Mouse (Mus musculus) gastrocnemius, postnatal 4 days (tissue): Measurements from ENCODE around the gene Itk. TPM values are rescaled to one million over a fixed set of nuclear protein-coding genes. Genes with fewer than 3 reads are reported as not detected.
A peak's percentile ranks its signal among the peaks of the same experiment; 100 is the strongest.

Experiments used
- DNase-seq, 2 experiments: peaks; one replicate each; pipeline ENCODE4 v3.0.0; 2021 to 2022; ENCODE audit warnings: low spot score in 2 of 2, mixed read lengths in 2 of 2
- total RNA-seq, 2 experiments: library from RNA; stranded (reverse); gene quantifications; 2 replicates each; pipeline ENCODE4 v1.2.3; 2021

The Itk gene
- total RNA-seq, 2 experiments from 2014 or later: 0.22 to 0.23 TPM

DNA sequence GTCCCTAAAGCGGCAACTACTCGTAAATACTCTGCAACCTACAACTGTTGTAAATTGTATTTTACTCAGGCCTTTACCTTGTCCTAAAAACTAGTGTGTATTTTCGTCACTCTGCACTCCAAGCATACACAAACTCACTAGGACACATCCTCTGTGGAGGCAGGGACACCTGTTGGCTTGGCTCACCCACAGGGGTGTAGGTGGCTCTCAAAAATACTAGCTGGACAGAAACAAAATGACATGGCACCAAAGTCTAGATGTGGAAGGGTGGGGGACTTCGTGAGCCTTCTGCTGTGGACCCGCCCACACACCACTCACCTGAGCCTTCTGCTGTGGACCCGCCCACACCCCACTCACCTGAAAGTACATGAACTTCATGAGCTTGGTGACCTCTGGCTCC, 105.5 kb downstream of the Itk start:
- no peak for DNase-seq

DNA sequence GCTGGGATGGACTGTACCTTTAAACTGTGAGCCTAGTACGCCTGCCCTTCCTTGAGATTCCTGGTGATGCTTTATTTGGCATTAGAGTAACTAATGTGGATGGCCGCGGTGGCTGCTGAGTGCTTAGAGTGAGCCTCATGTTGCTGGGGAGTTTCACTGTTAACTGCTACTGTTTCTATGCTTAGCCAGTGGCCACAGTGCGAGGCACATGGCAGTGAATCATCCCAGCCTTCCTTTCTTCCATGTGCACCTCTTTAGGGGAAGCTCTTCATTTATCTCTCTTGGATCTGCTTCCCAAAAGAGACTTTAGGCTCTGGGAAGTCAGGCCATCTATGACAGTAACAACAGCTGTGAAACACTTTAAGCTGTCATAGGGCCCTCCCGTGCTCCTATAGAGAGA, 106.7 kb downstream of the Itk start:
- no peak for DNase-seq

- no peak for DNase-seq
Measured at GRCm38 (mm10) chr11:46278709-46279108, 110.6 kb downstream of the Itk start.

DNA sequence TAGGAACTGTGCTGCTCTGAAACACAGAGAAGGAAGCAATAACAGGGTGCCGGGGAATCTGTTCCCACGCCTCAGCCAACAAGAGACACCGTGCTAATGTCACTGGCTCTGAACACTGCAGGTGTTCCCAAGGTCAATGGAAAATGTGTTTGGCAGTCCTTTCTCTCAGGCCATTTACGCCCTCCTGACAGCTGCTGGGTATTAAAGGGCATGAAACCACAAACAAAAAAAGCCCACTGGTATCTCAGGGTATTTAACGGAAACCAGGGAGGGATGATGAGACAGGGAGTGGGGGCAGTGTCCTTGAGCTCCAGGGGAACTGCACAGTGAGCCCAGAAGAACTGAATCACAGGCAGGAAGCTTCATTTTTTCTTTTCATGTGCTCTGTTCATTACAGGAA, 111.2 kb downstream of the Itk start:
- no peak for DNase-seq

DNA sequence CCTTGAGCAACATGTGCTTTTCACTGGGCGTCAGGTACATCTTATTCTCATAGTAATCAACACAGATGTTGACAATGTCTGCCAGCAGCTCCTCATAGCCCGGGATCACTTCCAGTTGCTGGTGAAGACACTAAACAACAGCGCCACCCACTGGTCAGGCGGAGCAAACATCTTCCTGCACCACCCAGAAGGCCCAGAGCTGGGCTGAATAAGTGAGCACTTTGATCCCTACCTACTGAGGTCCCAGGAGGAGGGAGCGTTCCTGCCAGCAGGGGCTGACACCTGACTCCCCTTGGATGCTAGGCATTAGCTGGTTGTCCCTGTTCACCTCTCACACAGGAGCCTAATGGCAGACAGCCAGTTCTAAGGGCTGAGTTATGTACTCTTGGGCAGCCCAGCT, 112.5 kb downstream of the Itk start:
- peak in 1 of 2 experiments; percentile 29 for DNase-seq

GRCm38 (mm10) chr11:46276168-46276567, 113.1 kb downstream of the Itk start:
- DNase-seq: no peak

GRCm38 (mm10) chr11:46275302-46275701, 114.0 kb downstream of the Itk start:
- peak; percentile 51 to 73 for DNase-seq

Other genes starting within 250 kb of the Itk start
- gene Nipal4, start 223.0 kb downstream of the Itk start, total RNA-seq: under 1 TPM; 0.13 to 0.32 TPM
- gene Fndc9, start 154.0 kb downstream of the Itk start, total RNA-seq: not detected
- 1 to 10 TPM; 2.1 to 2.3 TPM for gene Cyfip2, start 76.7 kb downstream of the Itk start, total RNA-seq
- gene Fam71b, start 7.0 kb upstream of the Itk start, total RNA-seq: not detected
- 10 to 100 TPM; 22.8 to 25.0 TPM for gene Med7, start 47.4 kb upstream of the Itk start, total RNA-seq
- under 1 TPM; 0.10 to 0.27 TPM for gene Havcr2, start 65.4 kb upstream of the Itk start, total RNA-seq
- not detected for gene Gm12169, start 134.7 kb upstream of the Itk start, total RNA-seq
- gene BC053393, start 182.0 kb upstream of the Itk start, total RNA-seq: not detected
- gene Dppa1, start 239.7 kb upstream of the Itk start, total RNA-seq: not detected